Mouse (Mus musculus) heart, embryonic 13.5 days (tissue): Measurements from ENCODE around the gene Fam8a1. TPM values are rescaled to one million over a fixed set of nuclear protein-coding genes. Genes with fewer than 3 reads are reported as not detected.

Source experiments
- ATAC-seq: fragments of 200-750 bp; cut with Nextera tagmentation; 2 replicates; pipeline ENCODE4 v1.8.0; 2017; ENCODE audit warnings: moderate TSS enrichment; ENCODE audit not compliant: insufficient number of reproducible peaks, low FRiP score, low TSS enrichment; ENCODE audit errors: extremely low read depth
- H3K27ac ChIP-seq: fragments of 300-500 bp; sonication (generic); replicated peaks from 2 replicates; pipeline ENCODE4 v1.5.1; 2015; ENCODE audit warnings: moderate library complexity, mild to moderate bottlenecking, inconsistent platforms
- H3K27me3 ChIP-seq: fragments of 300-500 bp; sonication (generic); replicated peaks from 2 replicates; pipeline ENCODE4 v1.6.1; 2015; ENCODE audit warnings: mild to moderate bottlenecking, inconsistent platforms
- H3K36me3 ChIP-seq: fragments of 300-500 bp; sonication (generic); 2 replicates; pipeline ENCODE4 v1.6.1; 2015; ENCODE audit warnings: mild to moderate bottlenecking, inconsistent platforms
- H3K4me1 ChIP-seq: fragments of 300-500 bp; sonication (generic); 2 replicates; pipeline ENCODE4 v1.6.1; 2015; ENCODE audit warnings: inconsistent platforms
- H3K4me2 ChIP-seq: fragments of 300-500 bp; sonication (generic); 2 replicates; pipeline ENCODE4 v1.6.1; 2015; ENCODE audit warnings: inconsistent platforms, mild to moderate bottlenecking, moderate library complexity
- H3K4me3 ChIP-seq: fragments of 300-500 bp; sonication (generic); 2 replicates; pipeline ENCODE4 v1.5.1; 2015; ENCODE audit warnings: moderate library complexity, mild to moderate bottlenecking, inconsistent platforms
- H3K9ac ChIP-seq: fragments of 300-500 bp; sonication (generic); 2 replicates; pipeline ENCODE4 v1.6.1; 2015; ENCODE audit warnings: inconsistent platforms, mild to moderate bottlenecking, moderate library complexity
- H3K9me3 ChIP-seq: fragments of 300-500 bp; sonication (generic); 2 replicates; pipeline ENCODE4 v1.6.1; 2016; ENCODE audit warnings: inconsistent platforms
- WGBS: fragments of 180-500 bp; shearing (Covaris S2); methylation state at CpG from one replicate; pipeline ENCODE4 v1.1.7; 2015; ENCODE audit warnings: mixed read lengths; 5-methylcytosine and 5-hydroxymethylcytosine counted together
- polyA plus RNA-seq: library from polyadenylated mRNA; unstranded; fragments of >200 nt; fragmentation: Nextera tagmentation; extraction: Ambion mirVana; gene quantifications from 2 replicates; pipeline ENCODE4 v1.2.1, GENCODE M21; 2015

Gene Fam8a1
- polyA plus RNA-seq, 1 experiment from 2014 or later = 7.6 TPM

GRCm38 (mm10) chr13:46677721-46678120, 8.4 kb downstream of the Fam8a1 start:
- 78% methylated on average over 4 of the region's 4 CpGs for WGBS
- H3K9me3 ChIP-seq = no peaks in the 10 kb centered on the region
- H3K4me2 ChIP-seq = no peak overlapping the region
- peaks cover 77% of the 10 kb centered on the region for H3K36me3 ChIP-seq
- no peak overlapping the region for H3K9ac ChIP-seq
- H3K4me3 ChIP-seq = no peak overlapping the region
- no peaks in the 10 kb centered on the region for H3K27me3 ChIP-seq
- no peak for ATAC-seq
- H3K4me1 ChIP-seq = no peaks in the 10 kb centered on the region
- H3K27ac ChIP-seq = no peak overlapping the region

GRCm38 (mm10) chr13:46682921-46683320, 13.6 kb downstream of the Fam8a1 start:
- WGBS = 64% methylated on average over 2 of the region's 2 CpGs
- Histone ChIP-seq H3K9me3 (no peaks in the 10 kb centered on the region), H3K27ac (no peak overlapping the region), H3K4me1 (no peaks in the 10 kb centered on the region), H3K36me3 (peaks cover 86% of the 10 kb centered on the region), H3K9ac (no peak overlapping the region), H3K27me3 (no peaks in the 10 kb centered on the region), H3K4me3 (no peak overlapping the region), H3K4me2 (no peak overlapping the region)
- ATAC-seq = no peak

- Histone ChIP-seq H3K36me3 (peaks cover 85% of the 10 kb centered on the region), H3K9me3 (no peaks in the 10 kb centered on the region), H3K9ac (no peak overlapping the region), H3K4me1 (no peaks in the 10 kb centered on the region), H3K4me3 (no peak overlapping the region), H3K27me3 (no peaks in the 10 kb centered on the region), H3K4me2 (no peak overlapping the region), H3K27ac (no peak overlapping the region)
- WGBS = 90% methylated on average over 1 of the region's 1 CpGs
- ATAC-seq = no peak
Measured at GRCm38 (mm10) chr13:46683370-46683769, 14.0 kb downstream of the Fam8a1 start.

- Histone ChIP-seq H3K27me3 (no peaks in the 10 kb centered on the region), H3K9me3 (no peaks in the 10 kb centered on the region), H3K9ac (no peak overlapping the region), H3K36me3 (peaks cover 84% of the 10 kb centered on the region), H3K4me2 (no peak overlapping the region), H3K4me1 (no peaks in the 10 kb centered on the region), H3K4me3 (no peak overlapping the region), H3K27ac (no peak overlapping the region)
- 82% methylated on average over 4 of the region's 4 CpGs for WGBS
- no peak for ATAC-seq
Measured at GRCm38 (mm10) chr13:46690559-46691241, 21.4 kb downstream of the Fam8a1 start.

GRCm38 (mm10) chr13:46695296-46695908, 26.1 kb downstream of the Fam8a1 start:
- H3K27ac ChIP-seq = no peak overlapping the region
- ATAC-seq = no peak
- H3K4me3 ChIP-seq = no peak overlapping the region

GRCm38 (mm10) chr13:46695932-46696331, 26.6 kb downstream of the Fam8a1 start:
- no peaks in the 10 kb centered on the region for H3K9me3 ChIP-seq
- no peak overlapping the region for H3K27ac ChIP-seq
- no peak overlapping the region for H3K4me3 ChIP-seq
- no peak overlapping the region for H3K4me2 ChIP-seq
- no peak for ATAC-seq
- 90% methylated on average over 1 of the region's 1 CpGs for WGBS
- no peaks in the 10 kb centered on the region for H3K4me1 ChIP-seq
- peaks cover 66% of the 10 kb centered on the region for H3K36me3 ChIP-seq
- H3K9ac ChIP-seq = no peak overlapping the region
- H3K27me3 ChIP-seq = no peaks in the 10 kb centered on the region

More at GRCm38 (mm10) chr13:46695296-46695908, 26.1 kb downstream of the Fam8a1 start:
- Histone ChIP-seq H3K27me3 (no peaks in the 10 kb centered on the region), H3K4me1 (no peaks in the 10 kb centered on the region), H3K36me3 (peaks cover 69% of the 10 kb centered on the region), H3K9ac (no peak overlapping the region), H3K9me3 (no peaks in the 10 kb centered on the region), H3K4me2 (no peak overlapping the region)
- WGBS = 89% methylated on average over 1 of the region's 1 CpGs

GRCm38 (mm10) chr13:46696788-46697187, 27.5 kb downstream of the Fam8a1 start:
- Histone ChIP-seq H3K36me3 (peaks cover 67% of the 10 kb centered on the region), H3K27ac (no peak overlapping the region), H3K4me2 (no peak overlapping the region), H3K4me3 (no peak overlapping the region), H3K9ac (no peak overlapping the region), H3K4me1 (no peaks in the 10 kb centered on the region), H3K9me3 (no peaks in the 10 kb centered on the region), H3K27me3 (no peaks in the 10 kb centered on the region)
- 84% methylated on average over 2 of the region's 2 CpGs for WGBS
- ATAC-seq = no peak

- Histone ChIP-seq H3K4me1 (no peaks in the 10 kb centered on the region), H3K27ac (no peak overlapping the region), H3K36me3 (peaks cover 69% of the 10 kb centered on the region), H3K27me3 (no peaks in the 10 kb centered on the region), H3K4me2 (no peak overlapping the region), H3K9me3 (no peaks in the 10 kb centered on the region), H3K4me3 (no peak overlapping the region), H3K9ac (no peak overlapping the region)
- WGBS = 85% methylated on average over 1 of the region's 1 CpGs
- no peak for ATAC-seq
Measured at GRCm38 (mm10) chr13:46699372-46699771, 30.1 kb downstream of the Fam8a1 start.

- Histone ChIP-seq H3K9me3 (no peaks in the 10 kb centered on the region), H3K27me3 (no peaks in the 10 kb centered on the region), H3K9ac (no peak overlapping the region), H3K27ac (no peak overlapping the region), H3K4me3 (no peak overlapping the region), H3K36me3 (peaks cover 56% of the 10 kb centered on the region), H3K4me1 (no peaks in the 10 kb centered on the region), H3K4me2 (no peak overlapping the region)
- WGBS = 75% methylated on average over 2 of the region's 2 CpGs
- ATAC-seq = no peak
Measured at GRCm38 (mm10) chr13:46701486-46701885, 32.2 kb downstream of the Fam8a1 start.

GRCm38 (mm10) chr13:46703138-46703537, 33.8 kb downstream of the Fam8a1 start:
- no peak for ATAC-seq
- peaks cover 55% of the 10 kb centered on the region for H3K36me3 ChIP-seq
- WGBS = 84% methylated on average over 5 of the region's 5 CpGs
- H3K4me2 ChIP-seq = no peak overlapping the region
- no peaks in the 10 kb centered on the region for H3K27me3 ChIP-seq
- no peak overlapping the region for H3K4me3 ChIP-seq
- no peaks in the 10 kb centered on the region for H3K9me3 ChIP-seq
- no peaks in the 10 kb centered on the region for H3K4me1 ChIP-seq
- no peak overlapping the region for H3K27ac ChIP-seq
- H3K9ac ChIP-seq = no peak overlapping the region

GRCm38 (mm10) chr13:46713486-46713885, 44.2 kb downstream of the Fam8a1 start:
- Histone ChIP-seq H3K9ac (no peak overlapping the region), H3K4me2 (no peak overlapping the region), H3K4me1 (peaks cover 6% of the 10 kb centered on the region), H3K36me3 (peaks cover 70% of the 10 kb centered on the region), H3K27ac (no peak overlapping the region), H3K4me3 (no peak overlapping the region), H3K27me3 (no peaks in the 10 kb centered on the region), H3K9me3 (no peaks in the 10 kb centered on the region)
- WGBS = 91% methylated on average over 5 of the region's 5 CpGs
- ATAC-seq = no peak
